ENCODE assay signal across 8 mouse cellular contexts in genomic region chr5:123151077-123151476, GRCm38 (mm10). TPM values are rescaled to one million over a fixed set of nuclear protein-coding genes. Genes with fewer than 3 reads are reported as not detected.
DNase-seq lines count a peak whose midpoint lies in the region; ATAC-seq and TF ChIP-seq lines count a peak whose summit lies in the region.
"Had no signal": no experiment of that assay in that cellular context is flagged by ENCODE, and none has a peak within 500 bp of the region (broad histone marks: within the 10 kb centered on the region; RNA-seq: fewer than 3 reads in every experiment).

No protein-coding gene starts in this region.

- 5% methylated on average over 7 of the region's 7 CpGs for WGBS in bone marrow, adult 2 months
- WGBS in liver, embryonic 15.5 days (ENCODE audit: insufficient replicate concordance): 27% methylated on average over 7 of the region's 7 CpGs
- WGBS in neural tube, embryonic 15.5 days: 37% methylated on average over 7 of the region's 7 CpGs

- peak; percentile 52 to 55 for DNase-seq in heart, postnatal 10 days
- DNase-seq in frontal cortex, postnatal 10 days (ENCODE audit: low spot score in 2 of 2): no peak
- no peak for DNase-seq in cerebellum, adult 9-10 months

- no peak for TF ChIP-seq CTCF in E14TG2a.4 (conservative IDR thresholded peaks at IDR 0.05; ENCODE audit: low read length)
- no peak for TF ChIP-seq CTCF in bone marrow, adult 2 months (IDR thresholded peaks at IDR 0.05; ENCODE audit: control insufficient read depth, insufficient read depth, low read length)

- peak; percentile 69; the same call in 1 of the 2 replicates for TF ChIP-seq POLR2A in bone marrow, adult 2 months (IDR thresholded peaks at IDR 0.05; ENCODE audit: borderline replicate concordance, control insufficient read depth, low read depth, low read length)

- ATAC-seq in liver, embryonic 15.5 days (ENCODE audit: insufficient read depth): no peak
- 0 out of 2 replicates have a peak, but pooled peaks have one; percentile 6 for ATAC-seq in neural tube, embryonic 15.5 days (ENCODE audit: low FRiP score)

- no peaks in the 10 kb centered on the region for H3K9me3 ChIP-seq in E14TG2a.4 (ENCODE audit: low read length)
- H3K9me3 ChIP-seq in liver, embryonic 15.5 days (replicated peaks): no peaks in the 10 kb centered on the region
- H3K9me3 ChIP-seq in neural tube, embryonic 15.5 days (replicated peaks): no peaks in the 10 kb centered on the region

- peaks cover 4% of the 10 kb centered on the region; the same call in 1 of the 2 replicates for H3K27me3 ChIP-seq in E14TG2a.4 (ENCODE audit: insufficient read depth, low read length)
- no peaks in the 10 kb centered on the region for H3K27me3 ChIP-seq in liver, embryonic 15.5 days
- H3K27me3 ChIP-seq in neural tube, embryonic 15.5 days (replicated peaks): no peaks in the 10 kb centered on the region

- peak overlapping the region; percentile 41; the same call in 1 of the 2 replicates for H3K9ac ChIP-seq in liver, embryonic 15.5 days
- no peak overlapping the region for H3K9ac ChIP-seq in neural tube, embryonic 15.5 days (replicated peaks)

- H3K36me3 ChIP-seq in E14TG2a.4 (ENCODE audit: insufficient read depth, low read length): peaks cover 75% of the 10 kb centered on the region
- H3K36me3 ChIP-seq in liver, embryonic 15.5 days (replicated peaks): peaks cover 89% of the 10 kb centered on the region
- H3K36me3 ChIP-seq in neural tube, embryonic 15.5 days: peaks cover 64% of the 10 kb centered on the region

- intact Hi-C loops in heart, postnatal 10 days (cut with DNase I): loop anchor here (1.0 kb wide), 1 partner anchor 87 kb away; no protein-coding TSS in a partner anchor

- H3K4me2 ChIP-seq in liver, embryonic 15.5 days: peak overlapping the region; percentile 72
- H3K4me2 ChIP-seq in neural tube, embryonic 15.5 days: peak overlapping the region; percentile 73

- peaks cover 88% of the 10 kb centered on the region for H3K4me1 ChIP-seq in E14TG2a.4 (replicated peaks; ENCODE audit: low read depth, low read length)
- peaks cover 15% of the 10 kb centered on the region for H3K4me1 ChIP-seq in bone marrow, adult 2 months (ENCODE audit: control insufficient read depth, insufficient read depth, low read length)
- peaks cover 70% of the 10 kb centered on the region for H3K4me1 ChIP-seq in liver, embryonic 15.5 days (replicated peaks)
- H3K4me1 ChIP-seq in neural tube, embryonic 15.5 days: peaks cover 59% of the 10 kb centered on the region

- H3K4me3 ChIP-seq in E14TG2a.4 (replicated peaks; ENCODE audit: low read length): peak overlapping the region; percentile 77
- peak overlapping the region; percentile 71 for H3K4me3 ChIP-seq in bone marrow, adult 2 months (replicated peaks; ENCODE audit: control insufficient read depth, low read depth, low read length)
- H3K4me3 ChIP-seq in liver, embryonic 15.5 days (replicated peaks): peak overlapping the region; percentile 51
- peak overlapping the region; percentile 43 for H3K4me3 ChIP-seq in neural tube, embryonic 15.5 days (replicated peaks)

- H3K27ac ChIP-seq in bone marrow, adult 2 months (ENCODE audit: control insufficient read depth, insufficient read depth, low read depth, low read length, poor library complexity): peak overlapping the region; percentile 94
- H3K27ac ChIP-seq in liver, embryonic 15.5 days (replicated peaks): peak overlapping the region; percentile 79
- no peak overlapping the region for H3K27ac ChIP-seq in neural tube, embryonic 15.5 days (replicated peaks)

RNA-seq across cellular contexts. Expression of gene Setd1b, which starts 9.1 kb away (rescaled TPM):
- 27.7 and 34.2 TPM in 2 replicates for polyA plus RNA-seq in bone marrow, adult 2 months (2011; ENCODE audit: insufficient read depth, insufficient read length, low replicate concordance, missing spikeins)
- total RNA-seq in heart, postnatal 10 days (2021): 10 to 100 TPM; 19.6 to 22.1 TPM
- polyA plus RNA-seq in liver, embryonic 15.5 days (2015; fragmentation: Nextera tagmentation; extraction: Ambion mirVana): 3.9 and 4.2 TPM in 2 replicates
- 10.5 and 11.2 TPM in 2 replicates for polyA plus RNA-seq in neural tube, embryonic 15.5 days (2015; fragmentation: Nextera tagmentation; extraction: Ambion mirVana)

RNA-seq across cellular contexts. Expression of gene Psmd9, which starts 18.1 kb away (rescaled TPM):
- 70.7 and 83.3 TPM in 2 replicates for polyA plus RNA-seq in bone marrow, adult 2 months (2011; ENCODE audit: insufficient read depth, insufficient read length, low replicate concordance, missing spikeins)
- total RNA-seq in heart, postnatal 10 days (2021): 10 to 100 TPM; 20.5 to 24.6 TPM
- 70.1 and 77.2 TPM in 2 replicates for polyA plus RNA-seq in liver, embryonic 15.5 days (2015; fragmentation: Nextera tagmentation; extraction: Ambion mirVana)
- polyA plus RNA-seq in neural tube, embryonic 15.5 days (2015; fragmentation: Nextera tagmentation; extraction: Ambion mirVana): 79.5 and 81.1 TPM in 2 replicates

RNA-seq across cellular contexts. Expression of gene Rhof, which starts 18.6 kb away (rescaled TPM):
- polyA plus RNA-seq in bone marrow, adult 2 months (2011; ENCODE audit: insufficient read depth, insufficient read length, low replicate concordance, missing spikeins): 4.0 and 7.2 TPM in 2 replicates
- under 1 TPM; 0.64 to 0.77 TPM for total RNA-seq in heart, postnatal 10 days (2021)
- 1.7 and 2.1 TPM in 2 replicates for polyA plus RNA-seq in liver, embryonic 15.5 days (2015; fragmentation: Nextera tagmentation; extraction: Ambion mirVana)
- polyA plus RNA-seq in neural tube, embryonic 15.5 days (2015; fragmentation: Nextera tagmentation; extraction: Ambion mirVana): 19.2 and 20.9 TPM in 2 replicates

RNA-seq across cellular contexts. Expression of gene Hpd, which starts 31.4 kb away (rescaled TPM):
- 3.2 and 21.0 TPM in 2 replicates for polyA plus RNA-seq in bone marrow, adult 2 months (2011; ENCODE audit: insufficient read depth, insufficient read length, low replicate concordance, missing spikeins)
- not detected for total RNA-seq in heart, postnatal 10 days (2021)
- polyA plus RNA-seq in liver, embryonic 15.5 days (2015; fragmentation: Nextera tagmentation; extraction: Ambion mirVana): 61.7 and 87.5 TPM in 2 replicates
- 0.50 TPM in 1 of 2 replicates, not detected in the other for polyA plus RNA-seq in neural tube, embryonic 15.5 days (2015; fragmentation: Nextera tagmentation; extraction: Ambion mirVana)
- total RNA-seq: left cerebral cortex, postnatal 10 days had no signal

Comparison
In these comparisons a context has a peak if more than half of its experiments do, and no peak if none do; other contexts are left out.
1. DNase-seq: peak in heart, postnatal 10 days (2 of 2); none in frontal cortex, postnatal 10 days (0 of 2) and cerebellum, adult 9-10 months (single experiment).
2. Peak in every context shown above with its lines, with median percentiles within 50 percentile points of each other: H3K4me3 ChIP-seq.